Mouse (Mus musculus): Measurements from ENCODE around the gene Mfsd11.

- no peak for TF ChIP-seq GATA1 (IDR thresholded peaks at IDR 0.05; ENCODE audit: borderline replicate concordance, low read length)
- no peak for TF ChIP-seq FLI1 (IDR thresholded peaks at IDR 0.05; ENCODE audit: low read length)
These were observed 63.0 kb downstream of the Mfsd11 start for GRCm38 (mm10) chr11:116915241-116915640.
